Mouse (Mus musculus): Measurements from ENCODE around the gene Olfr90. TPM values are rescaled to one million over a fixed set of nuclear protein-coding genes. Genes with fewer than 3 reads are reported as not detected.

Olfr90 gene
- polyA plus RNA-seq, 1 experiment: not detected

GRCm38 (mm10) chr17:37072080-37072729 lies 16.1 kb downstream of the Olfr90 start:
- Histone ChIP-seq H3K27me3 (ENCODE audit: control insufficient read depth, insufficient read depth, low read length) (no peaks in the 10 kb centered on the region), H3K27ac (ENCODE audit: insufficient read depth, low read length) (no peak overlapping the region), H3K4me1 (ENCODE audit: control insufficient read depth, insufficient read depth, low read length) (no peaks in the 10 kb centered on the region), H3K4me3 (replicated peaks; ENCODE audit: insufficient read depth, low read depth, low read length) (no peak overlapping the region)
- no peak for DNase-seq
- no peak for TF ChIP-seq CTCF (IDR thresholded peaks at IDR 0.05; ENCODE audit: borderline replicate concordance, insufficient read depth, low read depth, low read length)
- TF ChIP-seq POLR2A (IDR thresholded peaks at IDR 0.05; ENCODE audit: borderline replicate concordance, insufficient read depth, low read length): no peak
- WGBS: 52% methylated on average over 12 of the region's 12 CpGs

DNA sequence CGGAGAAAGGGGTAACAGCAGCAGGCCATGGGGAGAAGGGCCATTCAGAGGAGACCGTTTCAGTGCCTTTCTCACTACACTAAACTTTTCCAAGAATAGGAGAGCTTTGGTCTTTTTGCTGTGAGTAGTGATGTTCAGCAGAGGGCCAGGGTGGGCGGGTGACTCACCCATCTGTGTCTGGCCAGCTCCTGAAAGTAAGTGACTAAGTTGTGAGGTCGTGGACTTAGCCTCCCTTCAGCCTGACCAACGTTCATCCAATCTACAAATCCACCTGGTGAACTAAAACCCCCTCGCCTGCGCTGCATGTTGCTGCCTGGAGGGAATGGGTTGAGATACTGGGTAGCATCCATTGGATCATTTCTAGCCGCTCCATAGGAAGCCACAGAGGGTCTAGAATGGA lies 18.2 kb downstream of the Olfr90 start:
- WGBS: 76% methylated on average over 8 of the region's 8 CpGs
- Histone ChIP-seq H3K4me3 (replicated peaks; ENCODE audit: insufficient read depth, low read depth, low read length) (no peak overlapping the region), H3K27ac (ENCODE audit: insufficient read depth, low read length) (no peak overlapping the region), H3K27me3 (ENCODE audit: control insufficient read depth, insufficient read depth, low read length) (no peaks in the 10 kb centered on the region), H3K4me1 (ENCODE audit: control insufficient read depth, insufficient read depth, low read length) (no peaks in the 10 kb centered on the region)
- no peak for DNase-seq
- TF ChIP-seq CTCF (IDR thresholded peaks at IDR 0.05; ENCODE audit: borderline replicate concordance, insufficient read depth, low read depth, low read length) (no peak), POLR2A (IDR thresholded peaks at IDR 0.05; ENCODE audit: borderline replicate concordance, insufficient read depth, low read length) (no peak)

DNA sequence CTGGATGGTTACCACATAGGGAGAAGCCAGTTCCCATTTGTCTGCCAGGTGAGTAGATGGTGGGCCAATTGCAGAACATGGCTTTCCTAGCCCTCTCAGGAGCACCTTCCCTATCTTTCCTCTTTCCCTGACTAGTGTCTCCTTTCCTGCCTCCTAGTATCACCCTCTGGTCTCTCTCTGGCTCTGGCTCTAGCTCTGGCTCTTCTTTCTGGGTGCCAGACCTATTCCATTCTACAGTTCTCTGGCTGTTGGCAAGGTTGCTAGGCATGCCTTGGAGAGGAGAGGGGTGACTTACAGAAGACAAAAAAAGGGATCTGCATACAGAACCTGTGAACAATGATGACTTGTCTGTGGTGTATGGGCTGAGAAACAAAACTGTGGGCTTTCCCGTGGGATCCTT lies 20.4 kb downstream of the Olfr90 start:
- no peak overlapping the region for H3K4me3 ChIP-seq (replicated peaks; ENCODE audit: insufficient read depth, low read depth, low read length)
- 83% methylated on average over 1 of the region's 1 CpGs for WGBS

DNA sequence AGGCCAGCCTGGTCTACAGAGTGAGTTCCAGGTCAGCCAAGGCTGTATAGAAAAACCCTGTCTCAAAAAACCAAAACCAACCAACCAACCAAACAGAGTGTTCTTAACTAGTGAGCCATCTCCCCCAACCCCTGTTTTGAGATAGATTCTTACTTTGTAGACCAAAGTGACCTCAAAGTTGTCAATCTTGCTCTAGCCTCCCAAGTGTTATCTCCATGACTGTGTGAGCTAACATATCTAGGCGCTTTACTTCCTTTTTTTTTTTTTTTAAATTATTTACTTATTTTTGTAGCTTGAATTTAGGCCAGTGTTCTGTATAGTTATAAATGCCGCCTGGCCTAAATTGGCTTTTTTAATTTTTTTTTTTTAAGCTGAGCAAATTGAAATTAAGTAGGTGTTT lies 22.3 kb downstream of the Olfr90 start:
- no peak for DNase-seq
- H3K4me1 ChIP-seq (ENCODE audit: control insufficient read depth, insufficient read depth, low read length): no peaks in the 10 kb centered on the region; the same call in 1 of the 2 replicates
- TF ChIP-seq POLR2A (IDR thresholded peaks at IDR 0.05; ENCODE audit: borderline replicate concordance, insufficient read depth, low read length) (no peak), CTCF (IDR thresholded peaks at IDR 0.05; ENCODE audit: borderline replicate concordance, insufficient read depth, low read depth, low read length) (no peak)

More for the DNA sequence above, 20.4 kb downstream of the Olfr90 start:
- H3K27ac ChIP-seq (ENCODE audit: insufficient read depth, low read length): no peak overlapping the region
- no peaks in the 10 kb centered on the region for H3K4me1 ChIP-seq (ENCODE audit: control insufficient read depth, insufficient read depth, low read length)
- no peaks in the 10 kb centered on the region for H3K27me3 ChIP-seq (ENCODE audit: control insufficient read depth, insufficient read depth, low read length)
- no peak for TF ChIP-seq CTCF (IDR thresholded peaks at IDR 0.05; ENCODE audit: borderline replicate concordance, insufficient read depth, low read depth, low read length)
- TF ChIP-seq POLR2A (IDR thresholded peaks at IDR 0.05; ENCODE audit: borderline replicate concordance, insufficient read depth, low read length): no peak
- no peak for DNase-seq

GRCm38 (mm10) chr17:37063686-37064495 lies 24.4 kb downstream of the Olfr90 start:
- Histone ChIP-seq H3K27me3 (ENCODE audit: control insufficient read depth, insufficient read depth, low read length) (no peaks in the 10 kb centered on the region), H3K27ac (ENCODE audit: insufficient read depth, low read length) (no peak overlapping the region), H3K4me1 (ENCODE audit: control insufficient read depth, insufficient read depth, low read length) (no peaks in the 10 kb centered on the region; the same call in 1 of the 2 replicates), H3K4me3 (replicated peaks; ENCODE audit: insufficient read depth, low read depth, low read length) (no peak overlapping the region)
- 49% methylated on average over 11 of the region's 11 CpGs for WGBS
- TF ChIP-seq CTCF (IDR thresholded peaks at IDR 0.05; ENCODE audit: borderline replicate concordance, insufficient read depth, low read depth, low read length) (no peak), POLR2A (IDR thresholded peaks at IDR 0.05; ENCODE audit: borderline replicate concordance, insufficient read depth, low read length) (no peak)
- DNase-seq: no peak

More for the DNA sequence above, 22.3 kb downstream of the Olfr90 start:
- no peaks in the 10 kb centered on the region for H3K27me3 ChIP-seq (ENCODE audit: control insufficient read depth, insufficient read depth, low read length)
- no peak overlapping the region for H3K4me3 ChIP-seq (replicated peaks; ENCODE audit: insufficient read depth, low read depth, low read length)
- 95% methylated on average over 2 of the region's 2 CpGs for WGBS
- no peak overlapping the region for H3K27ac ChIP-seq (ENCODE audit: insufficient read depth, low read length)

DNA sequence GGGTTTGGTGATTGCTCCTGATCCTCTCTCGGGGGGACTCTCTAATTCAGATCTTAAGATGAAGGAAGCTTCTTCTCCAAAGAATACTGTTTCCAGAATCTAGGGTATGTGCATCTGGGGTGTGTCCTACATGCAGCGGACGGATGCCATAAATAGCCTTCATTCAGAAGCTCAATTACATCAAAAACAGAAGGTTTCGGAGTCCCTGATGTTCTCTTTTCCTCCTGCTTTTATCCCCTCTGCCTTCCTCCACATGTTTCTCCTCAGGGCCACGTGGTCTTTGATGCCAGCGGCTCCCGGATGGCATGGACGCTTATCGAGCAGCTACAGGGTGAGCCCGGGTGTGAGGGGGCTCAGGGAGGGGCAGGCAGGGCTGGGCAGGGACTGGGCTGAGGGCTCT lies 25.2 kb downstream of the Olfr90 start:
- no peak for TF ChIP-seq POLR2A (IDR thresholded peaks at IDR 0.05; ENCODE audit: borderline replicate concordance, insufficient read depth, low read length)
- TF ChIP-seq CTCF (IDR thresholded peaks at IDR 0.05; ENCODE audit: borderline replicate concordance, insufficient read depth, low read depth, low read length): no peak

DNA sequence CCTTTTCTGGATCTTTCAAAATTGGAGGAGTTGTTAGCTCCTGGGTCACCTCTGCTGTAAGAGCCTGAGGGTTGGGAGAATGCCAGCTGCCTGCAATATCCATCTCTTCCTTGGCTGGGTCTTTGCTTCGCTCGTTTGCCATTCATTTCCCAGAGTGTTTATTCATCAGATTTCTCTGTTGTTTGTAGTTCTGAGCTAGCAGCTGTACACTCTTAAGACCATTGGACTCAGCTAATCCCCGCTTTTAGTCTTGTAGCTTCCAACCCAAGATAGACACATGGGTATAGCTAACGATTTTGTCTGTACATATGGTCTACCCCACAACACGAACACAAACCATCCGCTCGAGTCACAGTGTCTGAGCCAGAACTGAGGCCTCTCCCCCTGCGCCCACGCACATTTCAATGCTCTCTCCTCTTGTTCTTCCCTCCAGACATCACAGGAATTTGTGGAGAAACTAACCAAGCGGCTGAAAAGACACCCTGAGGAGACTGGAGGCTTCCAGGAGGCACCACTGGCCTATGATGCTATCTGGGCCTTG lies 26.1 kb downstream of the Olfr90 start:
- no peak for TF ChIP-seq POLR2A (IDR thresholded peaks at IDR 0.05; ENCODE audit: borderline replicate concordance, insufficient read depth, low read length)
- TF ChIP-seq CTCF (IDR thresholded peaks at IDR 0.05; ENCODE audit: borderline replicate concordance, insufficient read depth, low read depth, low read length): no peak
- Histone ChIP-seq H3K4me3 (replicated peaks; ENCODE audit: insufficient read depth, low read depth, low read length) (no peak overlapping the region), H3K27me3 (ENCODE audit: control insufficient read depth, insufficient read depth, low read length) (no peaks in the 10 kb centered on the region), H3K4me1 (ENCODE audit: control insufficient read depth, insufficient read depth, low read length) (no peaks in the 10 kb centered on the region; the same call in 1 of the 2 replicates), H3K27ac (ENCODE audit: insufficient read depth, low read length) (no peak overlapping the region)
- no peak for DNase-seq
- WGBS: 72% methylated on average over 10 of the region's 10 CpGs

More for the DNA sequence above, 25.2 kb downstream of the Olfr90 start:
- 62% methylated on average over 10 of the region's 10 CpGs for WGBS
- no peak overlapping the region for H3K4me3 ChIP-seq (replicated peaks; ENCODE audit: insufficient read depth, low read depth, low read length)
- no peak overlapping the region for H3K27ac ChIP-seq (ENCODE audit: insufficient read depth, low read length)
- no peaks in the 10 kb centered on the region; the same call in 1 of the 2 replicates for H3K4me1 ChIP-seq (ENCODE audit: control insufficient read depth, insufficient read depth, low read length)
- no peak for DNase-seq
- no peaks in the 10 kb centered on the region for H3K27me3 ChIP-seq (ENCODE audit: control insufficient read depth, insufficient read depth, low read length)

All from cerebellum, adult 2 months (tissue).